Mouse (Mus musculus) cortical plate, adult 2 months (tissue): ENCODE results near the gene D930007J09Rik.

Experiments
- CTCF ChIP-seq: fragments of 200-500 bp; IDR thresholded peaks from 2 replicates; pipeline ENCODE4 v1.5.1; 2011; ENCODE audit warnings: mild to moderate bottlenecking, control low read depth, low read length; ENCODE audit not compliant: insufficient read depth; ENCODE audit errors: extremely low read depth
- POLR2A ChIP-seq: fragments of 200-500 bp; IDR thresholded peaks from 2 replicates; pipeline ENCODE4 v1.6.1; 2011; ENCODE audit warnings: mild to moderate bottlenecking, low read length, control low read depth; ENCODE audit not compliant: insufficient read depth; ENCODE audit errors: extremely low read depth

DNA sequence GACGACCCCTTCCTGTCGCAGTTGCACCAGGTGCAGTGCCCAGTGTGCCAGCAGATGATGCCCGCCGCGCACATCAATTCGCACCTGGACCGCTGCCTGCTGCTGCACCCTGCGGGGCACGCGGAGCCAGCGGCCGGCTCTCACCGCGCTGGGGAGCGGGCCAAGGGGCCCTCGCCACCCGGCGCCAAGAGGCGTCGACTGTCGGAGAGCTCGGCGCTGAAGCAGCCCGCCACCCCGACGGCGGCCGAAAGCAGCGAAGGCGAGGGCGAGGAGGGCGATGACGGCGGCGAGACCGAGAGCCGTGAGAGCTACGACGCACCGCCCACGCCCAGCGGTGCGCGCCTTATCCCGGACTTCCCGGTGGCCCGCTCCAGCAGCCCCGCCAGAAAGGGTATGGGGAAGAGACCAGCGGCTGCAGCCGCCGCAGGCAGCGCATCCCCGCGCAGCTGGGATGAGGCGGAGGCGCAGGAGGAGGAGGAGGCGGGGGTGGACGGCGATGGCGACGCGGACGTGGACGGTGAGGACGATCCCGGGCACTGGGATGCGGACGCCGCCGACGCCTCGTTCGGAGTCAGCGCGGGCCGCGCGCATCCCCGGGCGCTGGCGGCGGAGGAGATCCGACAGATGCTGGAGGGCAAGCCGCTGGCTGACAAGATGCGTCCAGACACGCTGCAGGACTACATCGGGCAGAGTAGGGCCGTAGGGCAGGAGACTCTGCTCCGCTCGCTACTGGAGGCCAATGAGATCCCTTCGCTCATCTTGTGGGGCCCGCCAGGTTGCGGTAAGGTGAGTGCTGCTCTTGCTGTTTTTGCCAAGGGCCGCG is at the start of gene D930007J09Rik:
- TF ChIP-seq CTCF (no peak), POLR2A (no peak)
